Mouse (Mus musculus) cerebellum, adult 11-12 months (tissue): ENCODE data around the gene Polr2m.
"Not testable (repeated sequence)": the region's sequence is repeated elsewhere in the genome, so short reads cannot be mapped to it uniquely, and the experiment has no call there.

Source experiments
- DNase-seq: peaks from one replicate; pipeline ENCODE4 v3.0.0; 2022

The Polr2m gene

GRCm38 (mm10) chr9:71485475-71486094 lies at the start of gene Polr2m:
Gene Polr2m, minus strand, starts transcription at chr9:71485935.
- DNase-seq, result peak; percentile 90

DNA sequence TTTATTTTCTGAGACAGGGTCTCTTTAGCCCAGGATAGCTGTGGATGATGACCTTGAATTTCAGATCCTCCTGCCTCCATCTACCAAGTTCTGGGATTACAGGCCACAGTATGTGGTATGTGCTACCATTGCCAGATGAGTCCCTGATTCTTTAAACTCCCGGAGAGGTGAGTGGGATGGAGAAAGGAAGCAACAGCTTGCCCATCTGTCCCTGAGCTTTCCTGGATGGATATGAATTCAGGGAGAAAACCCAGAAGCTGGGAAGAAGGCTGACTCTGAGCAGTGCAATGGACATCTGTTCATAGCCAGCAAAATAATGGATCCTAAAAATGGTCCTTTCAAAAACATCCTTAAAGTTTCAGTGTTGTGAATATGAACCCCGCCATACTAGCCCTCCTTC lies 49.3 kb upstream of the Polr2m start:
- no peak for DNase-seq

DNA sequence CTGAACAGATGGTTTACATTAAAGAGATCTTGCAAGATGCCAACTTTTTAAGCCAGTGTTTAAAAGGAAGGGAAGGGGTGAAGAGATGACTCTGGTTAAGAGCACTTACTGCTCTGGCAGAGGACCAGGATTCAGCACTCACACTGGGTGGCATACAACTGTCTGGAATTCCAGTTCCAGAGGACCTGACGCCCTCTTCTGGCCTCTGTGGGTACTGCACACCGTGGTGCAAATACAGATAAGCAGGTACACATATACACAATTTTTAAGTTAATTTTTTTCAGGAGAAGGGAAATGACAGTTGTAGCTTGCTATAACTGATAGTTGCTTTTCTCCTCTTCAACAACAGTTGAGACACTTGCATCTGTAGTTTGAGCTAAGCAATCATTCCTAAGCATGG lies 44.2 kb upstream of the Polr2m start:
- DNase-seq, result no peak

- DNase-seq, result no peak
Observed at GRCm38 (mm10) chr9:71527438-71527837, 41.7 kb upstream of the Polr2m start.

DNA sequence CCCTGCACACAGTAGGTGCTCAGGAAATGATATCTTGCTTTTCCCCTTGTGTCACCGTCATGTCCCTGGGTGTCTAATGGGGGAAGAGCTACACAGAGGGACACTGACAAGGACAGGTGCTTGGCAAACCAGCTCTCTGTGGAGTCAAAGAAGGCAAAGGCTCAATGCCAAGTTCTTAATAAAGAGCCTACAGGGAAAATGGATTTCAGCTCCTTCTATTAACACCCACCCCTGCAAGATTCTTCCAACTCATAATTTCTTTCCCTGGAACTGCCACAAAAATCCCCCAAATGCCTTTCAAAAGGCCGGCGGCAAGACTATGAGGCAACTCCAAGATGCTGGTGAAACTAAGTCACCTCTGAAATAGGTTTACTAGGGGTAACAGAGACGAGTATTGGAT lies 38.2 kb upstream of the Polr2m start:
- DNase-seq, result no peak

DNA sequence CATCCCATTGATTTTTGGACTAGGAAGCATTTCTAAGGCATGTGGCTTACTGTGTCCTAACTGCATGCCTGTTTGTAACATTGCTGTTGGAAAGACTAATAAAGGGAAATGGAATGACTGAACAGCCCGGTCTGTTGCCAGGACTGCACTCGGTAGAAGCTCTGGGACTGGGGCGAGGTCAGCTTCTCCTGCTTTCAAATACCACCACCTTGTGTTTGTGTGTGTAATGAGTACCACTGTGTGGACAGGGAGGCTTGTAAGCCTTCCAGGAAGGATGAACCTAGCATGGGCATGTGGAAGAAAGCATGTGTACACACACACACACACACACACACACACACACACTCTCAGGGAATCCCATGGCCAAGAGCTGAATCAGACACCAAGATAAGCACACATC lies 34.1 kb upstream of the Polr2m start:
- DNase-seq, result no peak

GRCm38 (mm10) chr9:71517487-71517886 lies 31.8 kb upstream of the Polr2m start:
- DNase-seq, result no peak

GRCm38 (mm10) chr9:71515862-71516261 lies 30.1 kb upstream of the Polr2m start:
- DNase-seq, result no peak

DNA sequence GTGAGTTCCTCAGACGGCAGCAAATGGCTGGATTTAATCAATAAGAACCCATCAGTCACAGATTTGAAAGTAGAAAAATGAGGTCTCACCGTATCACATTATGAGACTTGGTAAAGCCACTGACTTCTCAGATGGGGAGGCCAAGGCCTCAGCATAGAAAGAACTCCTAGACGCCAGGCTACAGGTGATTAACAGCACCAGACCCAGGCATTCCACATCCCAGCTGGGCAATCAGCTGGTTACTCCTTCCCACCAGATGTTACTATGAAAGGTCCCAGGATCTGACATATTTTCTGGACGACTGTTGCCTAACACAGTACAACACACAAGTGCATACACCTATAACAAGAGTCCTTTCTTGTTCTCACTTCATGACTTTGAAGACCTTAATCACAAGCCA lies 27.8 kb upstream of the Polr2m start:
- no peak for DNase-seq

DNA sequence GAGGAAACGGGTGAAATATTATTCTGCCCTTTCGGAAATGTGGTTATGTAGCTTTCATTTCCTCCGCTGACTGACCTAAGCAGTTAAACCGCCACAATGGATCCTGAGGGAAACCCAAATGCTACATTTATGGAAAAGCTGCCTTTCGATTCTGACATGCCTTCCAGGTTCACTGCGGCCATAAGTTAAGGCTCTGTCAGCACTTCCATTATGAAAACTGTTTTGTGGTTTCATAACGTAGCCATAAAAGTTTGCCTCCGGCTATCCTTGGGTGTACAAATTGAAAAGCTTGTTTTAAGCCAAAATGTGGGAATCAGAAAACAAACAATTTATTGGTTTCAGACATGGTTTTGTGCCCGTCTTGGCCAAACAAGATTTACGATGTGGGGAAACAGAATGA lies 27.2 kb upstream of the Polr2m start:
- no peak for DNase-seq

DNA sequence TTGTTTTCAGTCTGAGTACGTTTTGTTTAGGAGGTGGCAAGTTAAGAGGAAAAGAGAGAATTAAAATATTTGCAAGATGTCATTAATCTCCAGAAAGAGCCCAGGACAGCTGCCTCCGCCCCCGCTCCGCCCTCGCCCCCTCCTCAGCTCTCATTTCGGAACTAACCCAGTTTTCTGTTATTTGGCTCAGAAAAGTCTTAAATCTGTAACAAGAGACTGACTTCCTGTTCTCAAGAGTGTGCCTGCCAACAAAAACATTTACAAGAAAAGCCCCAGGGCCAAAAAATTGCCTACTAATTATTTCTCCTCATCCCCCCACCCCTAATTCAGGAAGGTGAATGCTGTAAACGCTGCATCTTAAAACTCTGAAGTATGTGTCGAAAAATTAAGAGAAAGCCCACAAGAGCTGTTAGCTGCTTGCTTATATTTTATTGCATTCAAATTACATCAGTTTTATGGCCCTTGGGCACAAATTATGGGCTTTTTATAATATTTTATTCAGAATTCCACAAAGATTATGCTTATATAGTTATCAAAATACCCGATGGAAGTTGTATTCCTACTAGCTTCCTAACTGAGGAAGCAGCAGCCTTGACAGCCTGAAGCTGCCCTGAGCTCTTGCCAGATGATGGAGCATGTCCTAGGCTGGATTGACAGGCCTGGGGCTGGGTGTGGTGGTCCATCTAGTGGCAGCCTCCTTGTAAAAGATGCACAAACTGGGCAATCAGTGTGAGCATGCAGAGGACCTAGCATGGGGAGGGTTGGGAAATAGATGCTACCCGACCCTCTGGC lies 12.9 kb upstream of the Polr2m start:
- DNase-seq, result no peak

GRCm38 (mm10) chr9:71496637-71497036 lies 10.9 kb upstream of the Polr2m start:
- DNase-seq, result no peak

- no peak for DNase-seq
Observed at GRCm38 (mm10) chr9:71493771-71494170, 8.0 kb upstream of the Polr2m start.

GRCm38 (mm10) chr9:71492296-71493025 lies 6.7 kb upstream of the Polr2m start:
- no peak for DNase-seq

- DNase-seq, result no peak
Observed at GRCm38 (mm10) chr9:71490076-71490475, 4.3 kb upstream of the Polr2m start.

GRCm38 (mm10) chr9:71486127-71486526 lies 392 bp upstream of the Polr2m start:
- DNase-seq, result no peak

- no peak for DNase-seq
Observed at GRCm38 (mm10) chr9:71484871-71485474, 762 bp downstream of the Polr2m start.

DNA sequence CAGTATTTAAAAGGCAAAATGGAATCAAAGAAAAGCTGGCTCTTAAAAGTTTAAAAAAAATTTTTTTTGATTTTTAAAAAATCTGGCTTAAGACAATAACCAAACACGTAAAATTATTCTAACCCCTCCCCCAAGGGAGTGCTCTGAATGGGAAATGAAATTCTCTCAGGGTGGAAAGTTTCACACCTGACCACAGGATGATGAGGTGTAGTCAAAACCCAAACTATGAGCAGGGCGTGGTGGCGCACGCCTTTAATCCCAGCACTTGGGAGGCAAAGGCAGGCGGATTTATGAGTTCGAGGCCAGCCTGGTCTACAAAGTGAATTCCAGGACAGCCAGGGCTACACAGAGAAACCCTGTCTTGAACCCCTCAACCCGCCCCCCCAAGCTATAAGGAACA lies 1.9 kb downstream of the Polr2m start:
- DNase-seq, result not testable (repeated sequence)

GRCm38 (mm10) chr9:71480305-71480704 lies 5.4 kb downstream of the Polr2m start:
- no peak for DNase-seq

GRCm38 (mm10) chr9:71479413-71479812 lies 6.3 kb downstream of the Polr2m start:
- no peak for DNase-seq

DNA sequence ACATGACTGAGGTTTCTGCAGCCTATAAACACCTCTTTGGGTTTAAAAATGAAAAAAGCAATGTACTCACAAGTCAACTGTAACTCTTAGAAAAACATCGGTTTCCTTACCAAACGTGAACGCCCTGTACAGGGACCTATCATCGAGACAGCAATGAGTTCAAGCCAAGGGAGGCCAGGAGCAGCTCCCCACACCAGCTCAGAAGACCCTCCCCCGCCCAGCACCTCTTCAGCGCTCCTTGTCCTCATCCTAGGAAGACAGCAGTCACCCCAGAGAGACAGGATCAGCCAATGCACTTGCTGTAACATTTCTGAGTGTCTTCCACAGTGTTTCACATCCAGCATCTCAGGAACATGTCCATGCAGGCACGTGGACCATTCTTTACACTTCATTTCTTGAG lies 7.1 kb downstream of the Polr2m start:
- DNase-seq, result no peak

DNA sequence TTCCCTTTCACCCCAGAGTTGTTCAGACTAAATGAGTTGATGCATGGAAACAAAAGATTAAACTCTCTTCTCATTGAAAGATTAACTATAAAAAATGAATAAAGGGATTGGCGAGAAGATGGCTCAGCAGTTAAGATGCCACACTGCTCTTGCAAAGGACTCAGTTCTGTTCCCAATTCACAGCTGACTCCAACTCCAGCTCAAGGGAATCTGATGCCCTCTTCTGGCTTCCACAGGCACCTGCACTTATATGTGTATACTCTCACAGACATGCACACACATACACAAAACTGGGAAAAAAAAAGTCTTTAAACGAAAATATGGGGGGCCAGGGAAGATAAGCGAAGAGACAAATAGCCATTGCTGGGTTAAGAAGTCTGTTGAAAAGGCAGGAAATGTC lies 9.1 kb downstream of the Polr2m start:
- no peak for DNase-seq

- DNase-seq, result no peak
Observed at GRCm38 (mm10) chr9:71475536-71475935, 10.2 kb downstream of the Polr2m start.

GRCm38 (mm10) chr9:71467434-71467833 lies 18.3 kb downstream of the Polr2m start:
- no peak for DNase-seq
